In the genomic region with DNA sequence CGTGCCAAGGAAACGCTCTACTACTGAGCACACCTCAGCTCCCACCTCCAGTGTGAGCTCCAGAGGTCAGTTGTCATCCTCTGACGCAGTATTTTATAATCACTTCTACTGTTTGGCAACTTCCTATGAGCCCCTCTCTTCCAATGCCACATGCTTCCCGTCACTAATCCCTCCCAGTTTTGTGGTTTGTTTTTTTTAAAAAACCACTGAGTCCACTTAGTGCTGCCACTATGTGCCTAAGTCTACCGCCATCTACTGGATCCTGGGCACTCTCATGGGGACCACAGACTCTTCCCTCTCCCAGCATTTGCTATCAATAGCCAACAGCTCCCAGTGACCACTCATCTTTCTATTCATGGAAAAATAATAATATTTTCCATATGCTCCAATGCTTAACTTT, we compare ENCODE assay signal across 14 mouse cellular contexts. TPM values are rescaled to one million over a fixed set of nuclear protein-coding genes. Genes with fewer than 3 reads are reported as not detected.
DNase-seq lines count a peak whose midpoint lies in the region; ATAC-seq and TF ChIP-seq lines count a peak whose summit lies in the region.
"Had no signal": no experiment of that assay in that cellular context is flagged by ENCODE, and none has a peak within 500 bp of the region (broad histone marks: within the 10 kb centered on the region; RNA-seq: fewer than 3 reads in every experiment).

No protein-coding gene starts in this region.

- no peak for TF ChIP-seq POLR2A in brain, embryonic 14.5 days (IDR thresholded peaks at IDR 0.05; ENCODE audit: borderline replicate concordance, extremely low read depth, insufficient read depth, insufficient read length, poor library complexity, severe bottlenecking)

- intact Hi-C loops in gastrocnemius, postnatal 14 days (cut with DNase I; ENCODE audit: low total_unique reads) = loop anchor here (10.0 kb wide), 1 partner anchor 51 kb away; no protein-coding TSS in a partner anchor

- H3K9ac ChIP-seq in embryonic facial prominence, embryonic 11.5 days (replicated peaks; ENCODE audit: low read length) = no peak overlapping the region
- H3K9ac ChIP-seq in lung, embryonic 14.5 days = no peak overlapping the region
- H3K9ac ChIP-seq: kidney, embryonic 15.5 days had no signal

- H3K27ac ChIP-seq in embryonic facial prominence, embryonic 11.5 days (replicated peaks; ENCODE audit: low read depth, low read length) = no peak overlapping the region
- H3K27ac ChIP-seq in embryonic facial prominence, embryonic 10.5 days (replicated peaks) = no peak overlapping the region
- H3K27ac ChIP-seq in lung, embryonic 14.5 days (ENCODE audit: low read depth) = no peak overlapping the region
- H3K27ac ChIP-seq: kidney, embryonic 15.5 days had no signal

- no peaks in the 10 kb centered on the region for H3K36me3 ChIP-seq in embryonic facial prominence, embryonic 11.5 days (replicated peaks; ENCODE audit: control insufficient read depth, insufficient read depth, low read depth, low read length)
- H3K36me3 ChIP-seq in embryonic facial prominence, embryonic 10.5 days (replicated peaks) = peaks cover 10% of the 10 kb centered on the region; the same call in 1 of the 2 replicates
- H3K36me3 ChIP-seq in lung, embryonic 14.5 days (ENCODE audit: insufficient read depth) = no peaks in the 10 kb centered on the region
- H3K36me3 ChIP-seq: kidney, embryonic 15.5 days had no signal

- H3K27me3 ChIP-seq in embryonic facial prominence, embryonic 11.5 days (ENCODE audit: control insufficient read depth, insufficient read depth, low read length) = no peaks in the 10 kb centered on the region
- no peaks in the 10 kb centered on the region for H3K27me3 ChIP-seq in embryonic facial prominence, embryonic 10.5 days (replicated peaks; ENCODE audit: low read depth, poor library complexity, severe bottlenecking)
- H3K27me3 ChIP-seq in lung, embryonic 14.5 days (ENCODE audit: insufficient read depth, low read length) = no peaks in the 10 kb centered on the region
- H3K27me3 ChIP-seq: kidney, embryonic 15.5 days had no signal

- peak; percentile 34 for DNase-seq in embryonic facial prominence, embryonic 11.5 days (ENCODE audit: low spot score)
- no peak for DNase-seq in embryonic facial prominence, embryonic 10.5 days (ENCODE audit: low spot score)
- DNase-seq in lung, embryonic 14.5 days = peak; percentile 71
- no peak for DNase-seq in lung, postnatal 4 days
- peak; percentile 42 for DNase-seq in brain, embryonic 14.5 days (ENCODE audit: low read depth)
- DNase-seq in retina, embryonic 14.5 days (ENCODE audit: low spot score) = peak; percentile 47
- DNase-seq in gastrocnemius, postnatal 14 days = no peak
- DNase-seq in gastrocnemius, adult 8-10 months (ENCODE audit: low spot score in 2 of 2) = no peak
- DNase-seq: cerebellum, adult 11 months; gastrocnemius, postnatal 25 days; heart, postnatal 4 days; lung, adult 2 months had no signal

- ATAC-seq in embryonic facial prominence, embryonic 11.5 days (replicated peaks; ENCODE audit: insufficient number of reproducible peaks, low FRiP score, low TSS enrichment, low read depth) = no peak
- ATAC-seq in lung, embryonic 14.5 days (ENCODE audit: insufficient read depth) = peak; percentile 52; the same call in 1 of the 2 replicates
- ATAC-seq: CD4-positive, CD25-positive, alpha-beta regulatory T cell, adult 4 months had no signal

- no peaks in the 10 kb centered on the region for H3K4me1 ChIP-seq in embryonic facial prominence, embryonic 11.5 days (ENCODE audit: control insufficient read depth, insufficient read depth, low read length)
- H3K4me1 ChIP-seq in embryonic facial prominence, embryonic 10.5 days = 0 out of 2 replicates have a peak, but pooled peaks cover 5% of the 10 kb centered on the region
- no peaks in the 10 kb centered on the region for H3K4me1 ChIP-seq in lung, embryonic 14.5 days (ENCODE audit: insufficient read depth)
- H3K4me1 ChIP-seq: kidney, embryonic 15.5 days had no signal

- H3K4me2 ChIP-seq in embryonic facial prominence, embryonic 11.5 days (ENCODE audit: low read depth, low read length) = no peak overlapping the region
- H3K4me2 ChIP-seq in lung, embryonic 14.5 days = no peak overlapping the region
- H3K4me2 ChIP-seq: kidney, embryonic 15.5 days had no signal

- 79% methylated on average over 5 of the region's 5 CpGs for WGBS in embryonic facial prominence, embryonic 11.5 days
- WGBS in embryonic facial prominence, embryonic 10.5 days = 77% methylated on average over 5 of the region's 5 CpGs
- 52% methylated on average over 5 of the region's 5 CpGs for WGBS in lung, embryonic 14.5 days

- peak; percentile 44 for TF ChIP-seq CTCF in lung, embryonic 14.5 days (IDR thresholded peaks at IDR 0.05; ENCODE audit: low read depth)
- TF ChIP-seq CTCF in brain, embryonic 14.5 days (IDR thresholded peaks at IDR 0.05; ENCODE audit: borderline replicate concordance, extremely low read depth, insufficient read depth, insufficient read length) = peak; percentile 37; the same call in 1 of the 2 replicates

- H3K9me3 ChIP-seq in embryonic facial prominence, embryonic 11.5 days (replicated peaks; ENCODE audit: control insufficient read depth, low read length) = no peaks in the 10 kb centered on the region
- no peaks in the 10 kb centered on the region for H3K9me3 ChIP-seq in embryonic facial prominence, embryonic 10.5 days
- no peaks in the 10 kb centered on the region for H3K9me3 ChIP-seq in lung, embryonic 14.5 days (ENCODE audit: low read depth, low read length)
- H3K9me3 ChIP-seq: kidney, embryonic 15.5 days had no signal

- H3K4me3 ChIP-seq in embryonic facial prominence, embryonic 11.5 days (ENCODE audit: low read depth, low read length) = no peak overlapping the region
- H3K4me3 ChIP-seq in embryonic facial prominence, embryonic 10.5 days = no peak overlapping the region
- no peak overlapping the region for H3K4me3 ChIP-seq in lung, embryonic 14.5 days (ENCODE audit: low read depth, low read length)
- H3K4me3 ChIP-seq: kidney, embryonic 15.5 days had no signal

RNA-seq across cellular contexts. Expression of a gene that starts 12.2 kb away (rescaled TPM):
- polyA plus RNA-seq in embryonic facial prominence, embryonic 11.5 days (2014; fragmentation: Nextera tagmentation; extraction: Ambion mirVana) = 10.9 and 12.6 TPM in 2 replicates
- 14.3 and 15.5 TPM in 2 replicates for polyA plus RNA-seq in embryonic facial prominence, embryonic 10.5 days (2016; fragmentation: Nextera tagmentation; extraction: Ambion mirVana)
- 14.3 and 15.1 TPM in 2 replicates for polyA plus RNA-seq in lung, embryonic 14.5 days (2014; fragmentation: Nextera tagmentation; extraction: Ambion mirVana)
- polyA plus RNA-seq in brain, embryonic 14.5 days (2012; rRNA removed) = 17.3 and 17.8 TPM in 2 replicates
- total RNA-seq in gastrocnemius, postnatal 14 days (2021) = 1 to 10 TPM; 4.6 to 4.7 TPM
- 1 to 10 TPM; 3.4 to 6.3 (median 4.8) TPM for total RNA-seq in gastrocnemius, adult 8-10 months (2022)

RNA-seq across cellular contexts. Expression of a gene that starts 20.1 kb away (rescaled TPM):
- polyA plus RNA-seq in embryonic facial prominence, embryonic 11.5 days (2014; fragmentation: Nextera tagmentation; extraction: Ambion mirVana) = not detected in 2 replicates
- not detected in 2 replicates for polyA plus RNA-seq in embryonic facial prominence, embryonic 10.5 days (2016; fragmentation: Nextera tagmentation; extraction: Ambion mirVana)
- polyA plus RNA-seq in lung, embryonic 14.5 days (2014; fragmentation: Nextera tagmentation; extraction: Ambion mirVana) = not detected in 2 replicates
- polyA plus RNA-seq in brain, embryonic 14.5 days (2012; rRNA removed) = not detected in 2 replicates
- total RNA-seq in gastrocnemius, postnatal 14 days (2021) = not detected
- total RNA-seq in gastrocnemius, adult 8-10 months (2022) = not detected
- total RNA-seq: gastrocnemius, postnatal 25 days; heart, postnatal 4 days had no signal
- polyA plus RNA-seq: CD4-positive, CD25-positive, alpha-beta regulatory T cell, adult 4 months; kidney, embryonic 15.5 days; lung, adult 2 months had no signal

RNA-seq across cellular contexts. Expression of a gene that starts 35.5 kb away (rescaled TPM):
- polyA plus RNA-seq in embryonic facial prominence, embryonic 11.5 days (2014; fragmentation: Nextera tagmentation; extraction: Ambion mirVana) = 10.4 and 12.3 TPM in 2 replicates
- polyA plus RNA-seq in embryonic facial prominence, embryonic 10.5 days (2016; fragmentation: Nextera tagmentation; extraction: Ambion mirVana) = 13.5 and 14.7 TPM in 2 replicates
- 12.7 and 14.2 TPM in 2 replicates for polyA plus RNA-seq in lung, embryonic 14.5 days (2014; fragmentation: Nextera tagmentation; extraction: Ambion mirVana)
- 41.9 and 59.6 TPM in 2 replicates for polyA plus RNA-seq in brain, embryonic 14.5 days (2012; rRNA removed)
- 10 to 100 TPM; 16.2 to 23.0 TPM for total RNA-seq in gastrocnemius, postnatal 14 days (2021)
- 1 to 10 TPM; 2.0 to 3.6 (median 3.1) TPM for total RNA-seq in gastrocnemius, adult 8-10 months (2022)
- polyA plus RNA-seq: CD4-positive, CD25-positive, alpha-beta regulatory T cell, adult 4 months had no signal

Comparison
In these comparisons a context has a peak if more than half of its experiments do, and no peak if none do; other contexts are left out.
1. DNase-seq: peak in embryonic facial prominence, embryonic 11.5 days (single experiment), lung, embryonic 14.5 days (single experiment), brain, embryonic 14.5 days (single experiment) and retina, embryonic 14.5 days (single experiment); none in embryonic facial prominence, embryonic 10.5 days (single experiment), lung, postnatal 4 days (0 of 2), gastrocnemius, postnatal 14 days (single experiment) and gastrocnemius, adult 8-10 months (0 of 2).